Mouse (Mus musculus) adrenal gland, postnatal 10 days (tissue): ENCODE measurements around the gene Gnl3l. TPM values are rescaled to one million over a fixed set of nuclear protein-coding genes. Genes with fewer than 3 reads are reported as not detected.
A peak's percentile ranks its signal among the peaks of the same experiment; 100 is the strongest.

Experiments used
- DNase-seq: peaks from one replicate; pipeline ENCODE4 v3.0.0; 2021; ENCODE audit warnings: mixed read lengths
- total RNA-seq, 2 experiments: library from RNA; stranded (reverse); gene quantifications; 2 replicates each; pipeline ENCODE4 v1.2.3; 2021

The Gnl3l gene
- total RNA-seq, 2 experiments from 2014 or later: 48.5 to 49.2 TPM

DNA sequence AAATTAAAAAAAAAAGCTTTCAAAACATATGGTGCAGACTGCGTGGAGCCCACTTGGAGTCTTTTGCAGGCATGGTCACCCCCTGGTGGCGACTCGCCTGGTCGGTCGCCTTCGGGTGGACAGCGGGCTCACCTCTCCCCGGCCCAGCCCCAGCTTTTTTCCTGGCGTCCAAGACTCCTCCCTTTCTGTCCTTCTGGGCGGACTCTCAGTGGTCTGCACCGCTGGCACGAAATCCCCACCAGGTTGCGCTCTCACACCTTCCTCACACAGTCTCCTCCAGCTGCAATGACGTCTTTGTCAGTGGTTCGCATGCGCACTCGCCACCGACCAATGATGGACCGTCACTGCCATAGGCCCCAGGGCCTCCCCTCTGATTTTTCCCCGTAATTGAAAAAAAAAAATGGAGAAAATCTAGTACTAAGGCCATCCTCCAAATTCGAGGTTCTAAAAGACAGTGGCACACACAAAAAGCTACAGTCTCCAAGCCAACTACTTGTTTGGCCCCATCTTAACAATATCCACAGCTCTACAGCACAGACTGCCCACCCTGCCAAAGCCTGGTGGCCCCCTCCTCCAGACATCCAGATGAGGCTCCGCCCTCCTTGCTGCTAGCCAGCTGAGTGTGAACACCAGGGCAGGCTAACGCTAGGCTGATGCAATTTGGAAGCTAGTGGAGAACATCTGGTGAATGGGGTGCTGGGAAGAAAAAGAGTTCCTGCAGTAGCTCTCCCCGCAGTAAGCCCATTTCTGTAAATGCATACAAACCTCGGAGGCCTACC, 60.4 kb downstream of the Gnl3l start:
- DNase-seq: peak; percentile 79

DNA sequence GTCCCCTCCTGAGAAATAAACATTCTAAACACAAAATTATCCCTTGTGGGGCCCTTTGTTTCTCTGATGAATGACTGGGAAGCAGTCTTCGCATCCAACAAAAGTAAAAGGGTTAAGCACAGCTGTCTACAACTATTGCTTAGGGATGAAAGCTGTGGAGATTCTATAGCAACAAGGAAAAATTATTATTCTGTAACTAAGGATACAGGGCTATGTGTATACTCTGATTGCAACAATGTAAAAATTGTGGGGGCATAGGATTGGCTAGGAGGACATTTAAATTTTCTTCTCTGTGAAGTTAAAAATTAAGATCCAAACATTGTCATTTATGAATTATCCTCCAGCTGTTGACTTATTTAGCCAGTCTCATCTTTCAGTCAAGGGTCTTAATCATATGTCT, 61.1 kb downstream of the Gnl3l start:
- DNase-seq: no peak

DNA sequence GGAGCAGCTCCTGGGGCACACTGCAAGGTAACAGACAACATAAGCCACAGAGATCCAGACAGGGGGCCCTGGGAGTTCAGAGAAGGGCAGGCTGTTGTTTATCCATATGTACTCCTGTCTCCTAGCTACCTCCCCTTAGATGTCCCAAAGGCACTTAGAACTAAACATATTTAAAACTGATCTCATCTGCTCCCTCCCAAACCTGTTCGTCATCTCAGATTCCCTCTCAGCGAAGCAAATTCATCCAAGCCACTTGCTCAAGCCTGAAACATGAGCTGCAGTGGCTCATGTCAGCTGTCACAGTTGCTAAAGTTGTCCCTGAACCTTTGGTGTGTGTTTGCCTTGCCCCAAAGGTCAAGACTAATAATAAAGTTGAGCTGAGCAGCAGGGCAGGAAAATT, 61.7 kb downstream of the Gnl3l start:
- no peak for DNase-seq

DNA sequence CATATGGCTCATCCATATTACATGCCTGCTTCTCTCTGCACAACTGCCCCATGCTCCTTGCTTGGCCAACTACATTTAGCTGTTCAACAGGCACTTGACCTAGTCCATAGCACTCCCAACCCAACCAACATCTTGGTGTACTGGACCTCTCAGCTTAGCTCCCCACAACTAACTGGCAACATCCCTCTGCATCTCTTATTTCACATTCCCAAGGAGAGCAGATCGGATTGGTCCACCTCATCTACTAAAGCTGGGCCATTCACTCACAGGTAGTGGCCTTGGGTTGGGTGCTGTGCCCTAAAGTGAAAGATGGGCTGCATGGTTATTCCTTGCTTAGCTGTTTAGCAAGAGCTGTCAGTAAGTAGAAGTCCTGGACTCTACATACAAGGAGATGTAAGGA, 62.4 kb downstream of the Gnl3l start:
- DNase-seq: no peak

Other genes with a start within 250 kb of the Gnl3l start
- 100 to 1,000 TPM; 127 to 141 TPM for gene Maged2, start 203.0 kb downstream of the Gnl3l start, total RNA-seq
- 10 to 100 TPM; 17.4 to 19.7 TPM for gene Fgd1, start 28.8 kb upstream of the Gnl3l start, total RNA-seq
- 10 to 100 TPM; 26.0 to 32.0 TPM for gene Tsr2, start 79.2 kb upstream of the Gnl3l start, total RNA-seq
- 1 to 10 TPM; 1.7 to 2.1 TPM for gene Wnk3, start 180.8 kb upstream of the Gnl3l start, total RNA-seq